ENCODE assay signal across 12 mouse cellular contexts in the genomic region with DNA sequence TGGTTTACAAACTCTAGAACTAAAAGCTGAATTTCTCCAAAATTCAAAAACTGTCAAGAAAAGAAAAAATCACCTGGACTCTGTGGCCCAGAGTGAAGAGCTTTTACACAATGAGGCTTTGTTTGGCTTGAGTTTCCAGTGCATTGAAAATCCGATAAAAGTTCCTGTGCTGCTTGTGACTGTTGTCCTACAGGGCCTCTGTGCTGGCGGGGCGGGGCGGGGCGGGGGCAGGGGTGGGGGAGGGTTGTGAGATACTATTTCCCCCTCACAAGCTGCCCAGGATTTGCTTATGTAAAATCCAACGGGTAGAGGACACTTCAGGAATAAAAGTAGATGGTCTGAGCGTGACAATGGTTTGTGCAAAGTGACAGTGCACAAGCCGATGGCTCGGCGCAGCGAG. TPM values are rescaled to one million over a fixed set of nuclear protein-coding genes. Genes with fewer than 3 reads are reported as not detected.
DNase-seq lines count a peak whose midpoint lies in the region; ATAC-seq lines count a peak whose summit lies in the region.
"Had no signal": no experiment of that assay in that cellular context is flagged by ENCODE, and none has a peak within 500 bp of the region (broad histone marks: within the 10 kb centered on the region; RNA-seq: fewer than 3 reads in every experiment).

No protein-coding gene starts in this region.

- 27% methylated on average over 11 of the region's 11 CpGs for WGBS in hindbrain, embryonic 12.5 days
- 32% methylated on average over 11 of the region's 11 CpGs for WGBS in hindbrain, embryonic 13.5 days
- 26% methylated on average over 11 of the region's 11 CpGs for WGBS in embryonic facial prominence, embryonic 14.5 days
- WGBS in liver, embryonic 15.5 days (ENCODE audit: insufficient replicate concordance) = 30% methylated on average over 11 of the region's 11 CpGs

- H3K27me3 ChIP-seq in hindbrain, embryonic 12.5 days = no peaks in the 10 kb centered on the region
- no peaks in the 10 kb centered on the region for H3K27me3 ChIP-seq in hindbrain, embryonic 13.5 days
- no peaks in the 10 kb centered on the region for H3K27me3 ChIP-seq in embryonic facial prominence, embryonic 14.5 days (replicated peaks; ENCODE audit: control insufficient read depth, insufficient read depth, low read length)
- no peaks in the 10 kb centered on the region for H3K27me3 ChIP-seq in liver, embryonic 15.5 days
- H3K27me3 ChIP-seq: midbrain, embryonic 12.5 days had no signal

- no peaks in the 10 kb centered on the region; the same call in 1 of the 2 replicates for H3K9me3 ChIP-seq in hindbrain, embryonic 12.5 days (replicated peaks)
- H3K9me3 ChIP-seq in hindbrain, embryonic 13.5 days = no peaks in the 10 kb centered on the region
- peaks cover 3% of the 10 kb centered on the region; the same call in 1 of the 2 replicates for H3K9me3 ChIP-seq in embryonic facial prominence, embryonic 14.5 days (ENCODE audit: control insufficient read depth, low read length)
- H3K9me3 ChIP-seq in liver, embryonic 15.5 days (replicated peaks) = no peaks in the 10 kb centered on the region
- H3K9me3 ChIP-seq: midbrain, embryonic 12.5 days had no signal

- peak; percentile 10 for DNase-seq in embryo, embryonic 9.5 days (ENCODE audit: extremely low spot score)
- no peak for DNase-seq in embryo, embryonic 11 days
- no peak for DNase-seq in embryonic facial prominence, embryonic 14.5 days (ENCODE audit: low spot score)
- no peak for DNase-seq in ovary, postnatal 10 days (ENCODE audit: low spot score)
- DNase-seq in right cerebral cortex, postnatal 4 days = no peak
- DNase-seq: gastrocnemius, postnatal 25 days; kidney, adult 18-20 months; left cerebral cortex, postnatal 4 days had no signal

- H3K9ac ChIP-seq in hindbrain, embryonic 12.5 days = no peak overlapping the region
- H3K9ac ChIP-seq in hindbrain, embryonic 13.5 days = no peak overlapping the region
- no peak overlapping the region for H3K9ac ChIP-seq in embryonic facial prominence, embryonic 14.5 days (ENCODE audit: low read depth, low read length)
- no peak overlapping the region for H3K9ac ChIP-seq in liver, embryonic 15.5 days
- H3K9ac ChIP-seq: midbrain, embryonic 12.5 days had no signal

- H3K36me3 ChIP-seq in hindbrain, embryonic 12.5 days = no peaks in the 10 kb centered on the region
- no peaks in the 10 kb centered on the region for H3K36me3 ChIP-seq in hindbrain, embryonic 13.5 days
- no peaks in the 10 kb centered on the region for H3K36me3 ChIP-seq in embryonic facial prominence, embryonic 14.5 days (ENCODE audit: control insufficient read depth, insufficient read depth, low read length)
- H3K36me3 ChIP-seq in liver, embryonic 15.5 days (replicated peaks) = no peaks in the 10 kb centered on the region
- H3K36me3 ChIP-seq: midbrain, embryonic 12.5 days had no signal

- H3K4me1 ChIP-seq in hindbrain, embryonic 12.5 days = peaks cover 8% of the 10 kb centered on the region
- H3K4me1 ChIP-seq in hindbrain, embryonic 13.5 days (replicated peaks) = no peaks in the 10 kb centered on the region
- H3K4me1 ChIP-seq in embryonic facial prominence, embryonic 14.5 days (ENCODE audit: control insufficient read depth, insufficient read depth, low read length) = peaks cover 9% of the 10 kb centered on the region; the same call in 1 of the 2 replicates
- 0 out of 2 replicates have a peak, but pooled peaks cover 5% of the 10 kb centered on the region for H3K4me1 ChIP-seq in liver, embryonic 15.5 days (replicated peaks)

- H3K27ac ChIP-seq in hindbrain, embryonic 12.5 days = no peak overlapping the region
- H3K27ac ChIP-seq in hindbrain, embryonic 13.5 days = no peak overlapping the region
- H3K27ac ChIP-seq in embryonic facial prominence, embryonic 14.5 days (replicated peaks; ENCODE audit: low read depth, low read length) = no peak overlapping the region
- H3K27ac ChIP-seq in liver, embryonic 15.5 days (replicated peaks) = no peak overlapping the region
- H3K27ac ChIP-seq: midbrain, embryonic 12.5 days had no signal

- ATAC-seq in hindbrain, embryonic 12.5 days (ENCODE audit: low FRiP score) = no peak
- ATAC-seq in hindbrain, embryonic 13.5 days (ENCODE audit: low FRiP score) = no peak
- no peak for ATAC-seq in embryonic facial prominence, embryonic 14.5 days (ENCODE audit: low read depth)
- no peak; the same call in 1 of the 2 replicates for ATAC-seq in liver, embryonic 15.5 days (ENCODE audit: insufficient read depth)

- H3K4me3 ChIP-seq in hindbrain, embryonic 12.5 days = no peak overlapping the region
- no peak overlapping the region for H3K4me3 ChIP-seq in hindbrain, embryonic 13.5 days
- H3K4me3 ChIP-seq in embryonic facial prominence, embryonic 14.5 days (ENCODE audit: low read depth, low read length) = no peak overlapping the region
- no peak overlapping the region for H3K4me3 ChIP-seq in liver, embryonic 15.5 days (replicated peaks)
- H3K4me3 ChIP-seq: midbrain, embryonic 12.5 days had no signal

- H3K4me2 ChIP-seq in hindbrain, embryonic 12.5 days (replicated peaks) = peak overlapping the region; percentile 12
- no peak overlapping the region for H3K4me2 ChIP-seq in hindbrain, embryonic 13.5 days
- peak overlapping the region; percentile 23 for H3K4me2 ChIP-seq in embryonic facial prominence, embryonic 14.5 days (ENCODE audit: low read depth, low read length)
- peak overlapping the region; percentile 15 for H3K4me2 ChIP-seq in liver, embryonic 15.5 days
- H3K4me2 ChIP-seq: midbrain, embryonic 12.5 days had no signal

RNA-seq across cellular contexts. Expression of gene Pparg, which starts 16.2 kb away (rescaled TPM):
- 0.45 TPM in 1 of 2 replicates, not detected in the other for polyA plus RNA-seq in hindbrain, embryonic 12.5 days (2016; fragmentation: Nextera tagmentation; extraction: Ambion mirVana)
- 0.30 and 0.45 TPM in 2 replicates for polyA plus RNA-seq in hindbrain, embryonic 13.5 days (2015; fragmentation: Nextera tagmentation; extraction: Ambion mirVana)
- polyA plus RNA-seq in embryonic facial prominence, embryonic 14.5 days (2014; fragmentation: Nextera tagmentation; extraction: Ambion mirVana) = 13.7 and 15.3 TPM in 2 replicates
- polyA plus RNA-seq in liver, embryonic 15.5 days (2015; fragmentation: Nextera tagmentation; extraction: Ambion mirVana) = 1.5 and 1.7 TPM in 2 replicates
